Mouse (Mus musculus): ENCODE data around the gene Rsph10b.
A peak's percentile ranks its signal among the peaks of the same experiment; 100 is the strongest.
"Not testable (repeated sequence)": the region's sequence is repeated elsewhere in the genome, so short reads cannot be mapped to it uniquely, and the experiment has no call there.

Gene Rsph10b

GRCm38 (mm10) chr5:143993260-143993659 is 60.4 kb downstream of the Rsph10b start:
- DNase-seq (ENCODE audit: low spot score in 2 of 2), result no peak

DNA sequence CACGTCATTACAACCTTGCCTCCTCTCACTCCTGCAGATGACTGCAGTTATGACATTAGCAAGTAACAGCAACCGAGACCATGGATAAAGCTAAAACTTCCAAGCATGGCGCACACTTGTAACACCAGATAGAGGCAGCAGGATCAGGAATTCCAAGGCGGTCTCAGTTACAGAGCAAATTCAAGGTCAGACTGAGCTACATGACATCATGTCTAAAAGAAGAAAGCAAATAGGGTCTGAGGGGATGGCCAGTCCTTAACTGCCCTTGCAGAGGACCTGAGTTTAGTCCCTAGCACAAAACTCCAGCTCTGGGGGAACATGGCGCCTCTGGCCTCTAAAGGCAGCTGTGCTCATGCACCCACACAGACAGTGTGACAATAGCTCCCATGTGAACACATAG is 61.0 kb downstream of the Rsph10b start:
- no peak for DNase-seq (ENCODE audit: low spot score in 2 of 2)

DNA sequence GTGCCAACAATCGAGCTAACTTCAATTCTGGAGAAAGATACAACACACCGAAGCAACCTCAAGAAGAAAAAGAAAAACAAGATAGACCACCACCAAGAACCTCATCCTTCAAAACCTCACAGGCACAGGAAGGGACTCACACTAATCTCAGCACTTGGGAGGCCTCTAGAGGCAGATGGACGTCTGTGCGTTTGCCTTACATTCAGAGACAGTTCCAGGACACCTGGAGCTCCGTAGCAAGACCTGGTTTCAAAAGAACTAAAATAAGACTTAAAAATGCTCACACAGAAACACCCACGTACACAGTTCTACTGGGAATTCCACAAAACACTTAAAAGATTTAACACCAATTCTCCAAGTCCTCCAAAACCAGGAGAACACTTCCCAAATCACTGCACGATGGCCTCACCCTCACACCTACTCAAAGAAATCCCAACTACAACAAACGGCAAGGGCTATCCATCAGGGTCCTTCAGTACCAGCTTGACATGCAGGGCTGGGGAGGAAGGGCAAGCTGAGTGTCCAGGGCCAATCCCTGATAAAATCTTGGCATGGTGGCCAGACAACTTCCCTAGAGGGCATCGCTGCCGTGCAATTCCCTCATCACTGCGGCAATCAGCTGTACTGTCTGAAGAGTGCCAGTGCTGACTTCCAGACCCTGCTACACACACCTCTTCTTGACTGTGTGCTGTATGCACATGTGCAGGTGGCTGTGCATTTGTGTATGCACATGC is 62.0 kb downstream of the Rsph10b start:
- no peak for DNase-seq (ENCODE audit: low spot score in 2 of 2)

DNA sequence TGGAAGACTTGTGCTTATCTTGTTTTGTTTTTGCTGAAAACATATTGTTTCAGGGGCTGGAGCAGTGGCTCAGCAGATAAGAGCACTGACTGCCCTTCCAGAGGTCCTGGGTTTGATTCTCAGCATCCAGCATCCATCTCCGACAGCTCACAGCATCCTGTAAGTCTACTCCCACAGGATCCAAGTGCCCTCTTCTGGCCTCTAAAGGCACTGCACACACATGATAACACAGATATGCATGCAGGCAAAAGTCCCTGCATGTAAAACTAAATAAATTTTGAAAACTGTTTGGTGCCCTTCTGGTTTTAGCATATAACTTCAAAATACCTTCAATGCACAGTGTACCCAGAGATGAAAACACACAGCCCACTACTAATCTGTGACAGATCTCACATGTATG is 66.6 kb downstream of the Rsph10b start:
- DNase-seq (ENCODE audit: low spot score in 2 of 2), result no peak

- DNase-seq (ENCODE audit: low spot score in 2 of 2), result no peak
Measured at GRCm38 (mm10) chr5:144002461-144003192, 69.8 kb downstream of the Rsph10b start.

- DNase-seq (ENCODE audit: low spot score in 2 of 2), result not testable (repeated sequence)
Measured at GRCm38 (mm10) chr5:144013366-144014134, 80.7 kb downstream of the Rsph10b start.

- DNase-seq (ENCODE audit: low spot score in 2 of 2), result peak; percentile 46 to 68
Measured at GRCm38 (mm10) chr5:144014551-144015311, 81.9 kb downstream of the Rsph10b start, which contains the start of gene Ccz1. Gene Ccz1 (minus strand): TSS chr5:144014877.

DNA sequence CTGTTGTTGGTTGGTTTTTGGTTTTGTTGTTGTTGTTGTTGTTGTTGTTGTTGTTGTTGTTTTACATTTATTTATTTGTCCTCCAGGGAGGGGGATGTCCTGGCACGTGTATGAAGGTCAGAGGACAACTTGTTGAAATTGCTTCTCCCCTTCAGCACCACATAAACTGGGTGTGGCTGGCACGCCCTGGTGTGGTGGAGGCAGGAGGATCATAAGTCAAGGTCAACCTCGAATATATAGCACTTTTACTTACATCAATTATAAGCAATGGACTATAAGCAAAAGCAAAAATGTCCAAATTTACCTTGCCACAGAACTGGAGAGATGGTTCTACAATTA is 82.4 kb downstream of the Rsph10b start:
- DNase-seq (ENCODE audit: low spot score in 2 of 2), result no peak

GRCm38 (mm10) chr5:144015845-144016244 is 83.0 kb downstream of the Rsph10b start:
- no peak for DNase-seq (ENCODE audit: low spot score in 2 of 2)

GRCm38 (mm10) chr5:144026620-144027263 is 93.9 kb downstream of the Rsph10b start, which contains the start of gene Ocm:
Gene Ocm (minus strand): TSS chr5:144026670.
- no peak for DNase-seq (ENCODE audit: low spot score in 2 of 2)

DNA sequence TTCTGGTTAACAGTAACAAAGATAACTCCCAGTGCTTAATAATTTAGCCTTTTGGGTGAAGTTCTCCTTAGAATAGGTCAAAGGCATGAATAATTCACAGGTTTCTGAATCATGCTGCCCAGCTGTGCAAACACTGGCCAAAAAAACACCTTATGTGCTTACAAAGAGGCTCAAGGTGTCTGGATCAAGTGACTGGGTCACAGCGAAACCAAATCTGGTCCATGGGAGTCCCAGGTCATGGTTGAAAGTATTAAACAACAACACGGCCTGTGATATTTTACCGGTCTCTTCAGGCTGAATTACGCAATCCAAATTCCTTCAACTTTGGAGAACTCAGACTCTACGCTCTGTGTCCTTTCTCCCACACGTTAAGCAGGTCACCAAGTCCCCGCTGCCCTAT is 99.7 kb downstream of the Rsph10b start:
- no peak for DNase-seq (ENCODE audit: low spot score in 2 of 2)

DNA sequence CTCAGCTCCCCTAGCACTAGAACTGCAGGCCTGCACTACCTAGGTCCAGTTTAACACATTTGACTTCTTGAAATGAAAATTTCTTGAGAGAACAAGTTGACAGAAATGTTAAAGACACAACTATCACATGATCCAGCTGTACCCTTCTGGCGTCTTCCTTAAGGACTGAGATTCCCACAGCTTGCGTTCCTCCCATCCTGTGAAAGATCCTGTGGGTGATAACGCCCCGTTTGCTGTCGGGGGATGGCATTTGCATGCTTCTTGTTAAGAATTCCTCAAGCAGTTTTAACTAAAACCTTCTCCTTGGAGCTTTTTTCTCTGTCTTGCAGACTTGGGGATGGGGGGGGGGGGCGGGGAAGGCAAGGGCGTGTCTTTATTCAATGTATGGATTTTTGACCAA is 101.7 kb downstream of the Rsph10b start:
- no peak for DNase-seq (ENCODE audit: low spot score in 2 of 2)
